Mouse (Mus musculus) megakaryocyte, embryonic 14.5 days (primary cell): ENCODE results near the gene Slc22a23.

Experiments
- FLI1 ChIP-seq: IDR thresholded peaks from 2 replicates; pipeline ENCODE4 v1.6.1; 2012; ENCODE audit warnings: low read length, inconsistent platforms, mixed read lengths
- GATA1 ChIP-seq: IDR thresholded peaks from 3 replicates; pipeline ENCODE4 v1.6.1; 2012; ENCODE audit warnings: mixed read lengths, low read length, inconsistent platforms, borderline replicate concordance

DNA sequence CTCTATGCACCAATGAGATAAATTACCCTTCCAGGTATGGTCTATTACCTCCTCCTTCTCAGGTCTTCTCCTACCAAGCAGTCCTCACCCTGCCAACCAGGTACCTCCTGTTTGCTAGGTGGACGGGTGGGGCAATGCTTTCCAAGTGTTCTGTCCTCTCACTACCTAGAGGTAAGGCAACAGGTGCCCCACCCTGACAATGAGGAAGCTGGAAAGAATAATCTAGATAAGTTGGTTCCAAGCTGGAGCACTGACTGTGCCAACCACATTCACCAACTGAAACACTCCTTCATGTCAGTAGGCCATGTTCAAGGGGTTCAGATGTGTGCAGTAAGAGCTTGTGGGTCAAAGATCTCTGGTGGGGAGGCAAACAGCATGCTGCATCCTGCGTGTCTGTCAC is 10.1 kb downstream of the Slc22a23 start:
- TF ChIP-seq GATA1 = no peak
- no peak for TF ChIP-seq FLI1
